Mouse (Mus musculus) neural tube, embryonic 11.5 days (tissue): ENCODE results near the gene Siae. TPM values are rescaled to one million over a fixed set of nuclear protein-coding genes. Genes with fewer than 3 reads are reported as not detected.

Source experiments
- ATAC-seq: fragments of 200-750 bp; cut with Nextera tagmentation; 2 replicates; pipeline ENCODE4 v1.8.0; 2017; ENCODE audit warnings: moderate number of reproducible peaks, mild to moderate bottlenecking, moderate TSS enrichment, moderate library complexity; ENCODE audit not compliant: insufficient read depth, low FRiP score, low TSS enrichment
- DNase-seq: peaks from one replicate; pipeline ENCODE4 v3.0.0-alpha.2; 2015; ENCODE audit warnings: low spot score
- H3K27ac ChIP-seq: fragments of 300-500 bp; sonication (generic); 2 replicates; pipeline ENCODE4 v1.5.1; 2014; ENCODE audit warnings: low read depth, mild to moderate bottlenecking, low read length
- H3K27me3 ChIP-seq: fragments of 300-500 bp; sonication (generic); 2 replicates; pipeline ENCODE4 v1.6.1; 2014; ENCODE audit warnings: mild to moderate bottlenecking, low read length, mixed read lengths; ENCODE audit not compliant: control insufficient read depth, insufficient read depth
- H3K36me3 ChIP-seq: fragments of 300-500 bp; sonication (generic); 2 replicates; pipeline ENCODE4 v1.6.1; 2014; ENCODE audit warnings: mild to moderate bottlenecking, low read length, moderate library complexity, mixed read lengths; ENCODE audit not compliant: control insufficient read depth, insufficient read depth
- H3K4me1 ChIP-seq: fragments of 300-500 bp; sonication (generic); 2 replicates; pipeline ENCODE4 v1.6.1; 2014; ENCODE audit warnings: low read length, mixed read lengths; ENCODE audit not compliant: control insufficient read depth, insufficient read depth
- H3K4me2 ChIP-seq: fragments of 300-500 bp; sonication (generic); 2 replicates; pipeline ENCODE4 v1.6.1; 2014; ENCODE audit warnings: low read depth, mild to moderate bottlenecking, moderate library complexity
- H3K4me3 ChIP-seq: fragments of 300-500 bp; sonication (generic); 2 replicates; pipeline ENCODE4 v1.5.1; 2014; ENCODE audit warnings: low read depth, low read length
- H3K9ac ChIP-seq: fragments of 300-500 bp; sonication (generic); 2 replicates; pipeline ENCODE4 v1.6.1; 2014; ENCODE audit warnings: mild to moderate bottlenecking, low read length
- H3K9me3 ChIP-seq: fragments of 300-500 bp; sonication (generic); 2 replicates; pipeline ENCODE4 v1.6.1; 2016; ENCODE audit warnings: low read length; ENCODE audit not compliant: control insufficient read depth
- WGBS: fragments of 180-500 bp; shearing (Covaris S2); extraction: QIAGEN DNeasy Blood & Tissue Kit; methylation state at CpG from one replicate; pipeline ENCODE4 v1.1.7; 2014; 5-methylcytosine and 5-hydroxymethylcytosine counted together
- polyA plus RNA-seq: library from polyadenylated mRNA; unstranded; fragments of >200 nt; fragmentation: Nextera tagmentation; extraction: Ambion mirVana; gene quantifications from 2 replicates; pipeline ENCODE4 v1.2.1, GENCODE M21; 2014

Gene Siae
- polyA plus RNA-seq, 1 experiment from 2014 or later: 9.0 TPM

GRCm38 (mm10) chr9:37659413-37659812, 103.9 kb downstream of the Siae start:
- Histone ChIP-seq H3K4me3 (no peak overlapping the region), H3K36me3 (no peaks in the 10 kb centered on the region), H3K27ac (no peak overlapping the region), H3K4me2 (no peak overlapping the region), H3K9me3 (no peaks in the 10 kb centered on the region), H3K4me1 (no peaks in the 10 kb centered on the region; the same call in 1 of the 2 replicates), H3K9ac (no peak overlapping the region), H3K27me3 (no peaks in the 10 kb centered on the region)
- no peak for ATAC-seq
- no peak for DNase-seq
- 87% methylated on average over 6 of the region's 6 CpGs for WGBS

- WGBS: 79% methylated on average over 1 of the region's 1 CpGs
- Histone ChIP-seq H3K4me2 (no peak overlapping the region), H3K4me1 (no peaks in the 10 kb centered on the region), H3K36me3 (no peaks in the 10 kb centered on the region), H3K27ac (no peak overlapping the region), H3K9me3 (no peaks in the 10 kb centered on the region), H3K9ac (no peak overlapping the region), H3K4me3 (no peak overlapping the region), H3K27me3 (no peaks in the 10 kb centered on the region)
- DNase-seq (no peak), ATAC-seq (no peak)
These were observed 107.7 kb downstream of the Siae start for GRCm38 (mm10) chr9:37663210-37663609.

GRCm38 (mm10) chr9:37664604-37665003, 109.1 kb downstream of the Siae start:
- 76% methylated on average over 2 of the region's 2 CpGs for WGBS

GRCm38 (mm10) chr9:37666045-37666444, 110.5 kb downstream of the Siae start:
- 77% methylated on average over 7 of the region's 7 CpGs for WGBS
- H3K36me3 ChIP-seq: no peaks in the 10 kb centered on the region
- DNase-seq (no peak), ATAC-seq (no peak)
- no peaks in the 10 kb centered on the region for H3K9me3 ChIP-seq
- H3K4me2 ChIP-seq: no peak overlapping the region
- H3K9ac ChIP-seq: no peak overlapping the region
- H3K4me1 ChIP-seq: no peaks in the 10 kb centered on the region
- H3K27ac ChIP-seq: no peak overlapping the region
- H3K27me3 ChIP-seq: no peaks in the 10 kb centered on the region
- H3K4me3 ChIP-seq: no peak overlapping the region

More at GRCm38 (mm10) chr9:37664604-37665003, 109.1 kb downstream of the Siae start:
- H3K27me3 ChIP-seq: no peaks in the 10 kb centered on the region
- no peak overlapping the region for H3K27ac ChIP-seq
- DNase-seq (no peak), ATAC-seq (no peak)
- no peak overlapping the region for H3K4me3 ChIP-seq
- no peak overlapping the region for H3K4me2 ChIP-seq
- no peak overlapping the region for H3K9ac ChIP-seq
- H3K4me1 ChIP-seq: no peaks in the 10 kb centered on the region
- H3K9me3 ChIP-seq: no peaks in the 10 kb centered on the region
- no peaks in the 10 kb centered on the region for H3K36me3 ChIP-seq

- Histone ChIP-seq H3K4me3 (no peak within 1 kb of the TSS), H3K4me1 (no peaks in the 10 kb centered on the region), H3K27me3 (no peaks in the 10 kb centered on the region), H3K9ac (no peak within 1 kb of the TSS), H3K4me2 (no peak within 1 kb of the TSS), H3K9me3 (no peaks in the 10 kb centered on the region), H3K36me3 (no peaks in the 10 kb centered on the region), H3K27ac (no peak within 1 kb of the TSS)
- 77% methylated on average over 6 of the region's 6 CpGs for WGBS
- DNase-seq (no peak), ATAC-seq (no peak)
These were observed 113.6 kb downstream of the Siae start, which contains the start of gene Panx3 for GRCm38 (mm10) chr9:37669115-37669514. TSS of gene Panx3 (minus strand) at chr9:37669235.

- no peak overlapping the region for H3K9ac ChIP-seq
- no peak overlapping the region for H3K27ac ChIP-seq
- DNase-seq (no peak), ATAC-seq (no peak)
- WGBS: 78% methylated on average over 4 of the region's 4 CpGs
- H3K4me3 ChIP-seq: no peak overlapping the region
- H3K4me1 ChIP-seq: no peaks in the 10 kb centered on the region
- H3K36me3 ChIP-seq: no peaks in the 10 kb centered on the region
- H3K4me2 ChIP-seq: no peak overlapping the region
- H3K27me3 ChIP-seq: no peaks in the 10 kb centered on the region
- no peaks in the 10 kb centered on the region for H3K9me3 ChIP-seq
These were observed 114.2 kb downstream of the Siae start for GRCm38 (mm10) chr9:37669678-37670077.

GRCm38 (mm10) chr9:37670261-37670660, 114.8 kb downstream of the Siae start:
- Histone ChIP-seq H3K27me3 (no peaks in the 10 kb centered on the region), H3K36me3 (no peaks in the 10 kb centered on the region), H3K4me2 (no peak overlapping the region), H3K9me3 (no peaks in the 10 kb centered on the region), H3K4me1 (no peaks in the 10 kb centered on the region), H3K4me3 (no peak overlapping the region), H3K9ac (no peak overlapping the region), H3K27ac (no peak overlapping the region)
- no peak for DNase-seq
- no peak for ATAC-seq
- 85% methylated on average over 3 of the region's 3 CpGs for WGBS

- no peak overlapping the region for H3K4me2 ChIP-seq
- ATAC-seq: no peak
These were observed 119.8 kb downstream of the Siae start for GRCm38 (mm10) chr9:37675287-37675686.

GRCm38 (mm10) chr9:37681123-37681522, 125.6 kb downstream of the Siae start:
- Histone ChIP-seq H3K27me3 (no peaks in the 10 kb centered on the region), H3K4me3 (no peak overlapping the region), H3K27ac (no peak overlapping the region), H3K4me2 (no peak overlapping the region), H3K9ac (no peak overlapping the region), H3K9me3 (no peaks in the 10 kb centered on the region), H3K4me1 (no peaks in the 10 kb centered on the region), H3K36me3 (no peaks in the 10 kb centered on the region)
- WGBS: 91% methylated on average over 1 of the region's 1 CpGs
- ATAC-seq: no peak
- DNase-seq: no peak

More at GRCm38 (mm10) chr9:37675287-37675686, 119.8 kb downstream of the Siae start:
- no peaks in the 10 kb centered on the region for H3K27me3 ChIP-seq
- H3K27ac ChIP-seq: no peak overlapping the region
- H3K4me1 ChIP-seq: no peaks in the 10 kb centered on the region
- H3K36me3 ChIP-seq: no peaks in the 10 kb centered on the region
- no peak for DNase-seq
- H3K9ac ChIP-seq: no peak overlapping the region
- WGBS: 91% methylated on average over 4 of the region's 4 CpGs
- H3K9me3 ChIP-seq: no peaks in the 10 kb centered on the region
- H3K4me3 ChIP-seq: no peak overlapping the region
